Mouse (Mus musculus) R1 (cell line): ENCODE data around the gene Ccdc54.

Source experiments
- DNase-seq: peaks from one replicate; pipeline ENCODE4 v3.0.0-alpha.2; 2018; ENCODE audit warnings: low read depth, low spot score

Ccdc54 gene

DNA sequence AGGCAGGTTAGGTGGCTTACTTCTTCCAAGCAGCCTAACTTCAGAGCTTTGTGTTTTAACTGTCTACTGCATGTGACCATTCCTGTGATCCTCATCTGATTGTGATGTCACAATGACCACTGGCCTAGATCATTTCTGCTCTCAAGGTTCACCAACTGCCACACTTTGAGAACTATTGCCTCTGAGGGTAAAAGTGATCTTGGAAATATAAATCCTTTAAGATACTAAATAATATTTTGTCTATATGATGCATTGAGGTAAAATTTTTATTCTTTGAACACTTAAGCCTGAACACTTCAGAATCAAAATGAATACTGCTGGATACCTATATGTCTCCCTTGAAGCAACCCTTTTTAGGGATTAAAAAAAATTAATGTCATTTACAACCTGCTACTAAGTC lies at the start of gene Ccdc54:
Gene Ccdc54 (minus strand): TSS at position 101 of the 400 bp plus-strand sequence.
- DNase-seq, result no peak

DNA sequence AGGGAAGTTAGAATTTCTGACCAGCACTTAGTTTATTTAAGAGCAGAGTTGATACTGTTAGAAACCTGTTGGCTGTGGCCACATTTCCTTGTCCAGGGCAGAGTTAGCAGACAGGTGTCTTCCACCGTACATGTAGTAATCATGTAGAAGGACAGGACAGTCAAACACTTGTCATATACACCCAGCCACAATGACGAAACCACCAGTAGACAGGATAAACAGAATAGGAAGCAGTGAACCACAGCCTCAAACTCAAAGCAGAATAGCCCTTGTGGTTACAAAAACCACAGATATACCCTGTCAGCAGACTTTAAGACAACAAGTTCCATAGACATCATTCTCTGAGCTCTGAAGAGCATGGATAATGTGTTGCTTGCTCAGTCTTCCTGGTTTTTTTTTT lies 41.6 kb upstream of the Ccdc54 start:
- no peak for DNase-seq

DNA sequence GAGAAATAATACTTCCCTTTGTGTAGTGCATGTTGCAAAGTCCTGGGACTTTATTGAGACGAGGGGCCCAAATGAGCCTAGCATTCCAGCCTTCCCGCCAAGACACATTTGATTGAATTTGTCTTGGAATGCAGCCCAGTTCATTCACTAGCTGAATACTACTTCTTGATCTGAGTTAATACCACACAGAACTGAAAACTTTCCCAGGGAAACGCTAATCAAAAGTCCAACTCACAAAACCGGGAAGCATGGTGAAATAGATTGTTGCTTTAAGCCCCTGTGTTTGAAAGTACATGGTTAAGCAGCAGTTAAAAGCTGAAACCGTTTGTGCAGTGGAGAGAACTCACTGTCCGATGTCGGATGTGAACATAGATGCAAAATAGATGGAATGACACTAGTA lies 24.6 kb upstream of the Ccdc54 start:
- DNase-seq, result no peak

DNA sequence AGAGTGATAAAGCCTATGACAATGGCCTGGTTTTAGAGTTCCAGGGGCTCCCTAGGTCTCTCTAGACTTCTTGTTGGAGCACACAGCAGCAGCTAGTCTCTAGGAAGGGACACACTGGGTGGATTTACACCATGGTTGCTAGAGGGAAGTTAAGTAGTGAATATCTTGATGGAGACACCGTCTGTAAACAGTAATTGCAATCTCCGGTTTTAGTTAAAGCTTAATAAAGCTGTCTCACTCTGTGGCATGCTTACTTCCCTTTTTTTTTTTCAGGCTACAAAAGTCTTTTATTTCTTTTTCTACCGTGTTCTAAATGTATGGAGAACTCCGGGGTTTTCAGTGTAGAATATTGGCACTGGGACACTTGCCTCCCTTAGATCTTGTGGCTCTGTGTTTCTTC lies 22.0 kb upstream of the Ccdc54 start:
- no peak for DNase-seq

DNA sequence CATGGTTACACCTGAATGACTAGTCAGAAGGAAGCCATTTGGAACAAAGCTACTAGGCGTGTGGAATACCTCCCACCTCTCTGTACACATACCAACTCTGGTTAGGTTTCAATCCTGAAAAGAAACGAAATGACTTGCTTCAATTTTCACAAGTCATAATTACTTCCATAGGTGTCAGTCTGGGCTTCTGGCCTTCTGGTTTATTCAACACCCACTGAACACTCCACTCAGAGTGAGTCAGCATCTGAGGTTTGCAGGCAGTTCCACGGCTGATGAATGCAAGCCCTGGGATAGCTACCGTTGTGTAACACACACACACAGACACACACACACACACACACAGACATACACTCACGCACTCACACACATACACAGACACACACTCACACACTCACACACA lies 19.6 kb upstream of the Ccdc54 start:
- DNase-seq, result no peak

DNA sequence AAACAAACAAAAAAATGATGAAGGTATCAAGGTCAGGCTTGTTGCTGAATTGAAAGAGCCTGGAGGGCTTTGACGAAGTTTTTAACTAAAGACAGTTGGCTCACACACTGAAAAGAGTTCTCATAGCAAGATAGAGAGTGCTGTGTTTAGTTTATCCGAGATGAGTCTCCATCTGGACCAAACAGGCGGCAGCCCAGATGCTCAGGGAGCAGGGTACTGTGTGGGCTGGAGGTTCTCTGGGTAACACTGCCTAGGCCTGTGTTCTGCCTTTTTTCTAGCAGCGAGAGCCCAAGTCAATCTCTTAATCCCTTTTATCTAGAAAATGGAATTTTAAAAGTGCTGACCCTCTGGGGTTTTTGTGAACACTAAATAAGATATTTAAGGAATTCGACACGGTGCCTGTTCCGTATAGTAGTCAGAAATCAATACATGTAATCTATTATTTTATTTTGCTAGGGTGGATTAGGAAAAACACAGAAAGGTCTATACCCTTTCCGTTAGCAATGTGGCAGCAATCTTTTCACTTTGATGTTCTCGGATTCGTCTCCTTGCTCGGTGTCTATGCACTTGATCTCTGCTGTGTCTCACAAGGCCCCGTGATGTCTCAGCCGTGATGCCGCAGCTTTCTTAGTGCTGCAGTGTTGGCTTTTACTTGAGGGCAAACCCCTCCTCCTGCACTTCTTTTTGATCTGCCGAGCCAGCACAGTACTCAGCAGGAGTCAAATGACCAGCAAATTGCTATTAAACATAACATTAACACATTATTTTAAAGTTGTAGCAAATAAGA lies 17.0 kb upstream of the Ccdc54 start:
- no peak for DNase-seq

DNA sequence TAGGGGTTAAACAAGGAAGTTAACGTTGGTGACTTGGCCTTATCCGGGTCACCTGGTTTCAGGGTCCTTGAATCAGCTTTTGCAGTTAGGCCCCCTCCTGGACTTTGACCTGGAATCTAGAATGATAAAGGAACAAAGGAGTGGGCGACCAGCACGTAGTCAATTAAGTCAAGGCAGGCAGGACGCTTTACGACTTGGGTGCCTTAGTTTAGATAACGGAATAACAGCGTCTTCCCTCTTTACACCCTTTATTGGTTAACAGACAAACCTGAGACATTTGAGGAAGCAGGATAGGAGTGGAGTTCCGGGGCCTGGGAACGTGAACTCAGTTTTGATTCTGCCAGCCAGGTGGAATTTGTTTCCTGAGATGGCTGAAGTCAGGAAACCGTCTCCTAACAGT lies 13.9 kb upstream of the Ccdc54 start:
- no peak for DNase-seq

DNA sequence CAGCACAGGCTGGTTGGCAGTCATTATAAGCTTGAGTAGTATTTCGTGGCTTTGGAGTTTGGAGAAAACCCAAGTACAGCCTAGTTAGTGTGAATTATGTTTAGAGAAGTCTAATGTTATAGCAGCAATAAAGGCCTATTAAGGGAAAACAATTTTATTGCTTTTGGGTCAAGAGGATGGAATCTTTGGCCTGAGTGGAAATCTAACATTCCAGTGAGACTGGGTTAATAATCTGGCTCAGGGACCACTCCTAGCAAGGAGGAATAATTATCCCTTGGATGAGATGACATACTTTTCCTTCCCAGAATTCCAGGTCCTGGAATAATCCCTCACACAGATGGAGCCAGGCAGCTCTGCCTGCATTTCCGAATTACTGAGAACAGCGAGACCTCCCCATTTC lies 11.0 kb upstream of the Ccdc54 start:
- DNase-seq, result no peak

DNA sequence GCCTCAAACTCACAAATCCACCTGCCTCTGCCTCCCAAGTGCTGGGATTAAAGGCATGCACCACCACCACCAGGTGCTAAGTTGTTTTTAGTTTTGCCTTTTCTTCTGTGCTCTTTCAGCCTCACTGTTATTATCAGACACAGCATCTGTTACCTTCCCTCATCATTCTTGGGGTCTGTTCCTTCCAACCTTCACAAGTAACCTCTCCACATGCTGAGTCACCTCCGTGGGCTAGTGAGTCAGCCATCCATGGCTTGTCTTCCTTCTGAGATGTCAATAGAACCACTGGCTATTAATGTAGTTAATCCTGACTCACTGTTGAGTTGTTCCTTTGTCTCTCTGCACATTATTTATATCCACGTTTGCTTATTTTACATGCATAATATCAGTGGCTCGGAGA lies 9.7 kb upstream of the Ccdc54 start:
- DNase-seq, result no peak

DNA sequence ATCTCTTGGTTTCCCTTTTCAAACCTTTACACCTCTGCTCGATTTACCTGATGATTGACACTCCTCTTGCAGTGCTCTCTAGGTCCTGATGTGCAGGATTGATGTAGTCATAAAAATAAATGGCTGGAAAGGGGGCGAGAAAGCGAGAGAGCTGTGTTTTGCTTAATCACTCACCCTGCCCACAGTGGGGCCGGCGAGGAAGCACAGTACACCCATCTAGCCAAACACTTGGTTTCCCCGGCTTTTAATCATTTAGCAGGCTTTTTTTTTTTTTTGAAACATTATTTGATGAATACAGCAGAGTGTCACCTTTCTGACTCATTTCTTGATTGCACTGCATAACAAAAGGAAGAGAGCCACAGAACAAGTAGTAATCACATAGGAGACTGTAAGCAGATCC lies 5.7 kb upstream of the Ccdc54 start:
- no peak for DNase-seq

DNA sequence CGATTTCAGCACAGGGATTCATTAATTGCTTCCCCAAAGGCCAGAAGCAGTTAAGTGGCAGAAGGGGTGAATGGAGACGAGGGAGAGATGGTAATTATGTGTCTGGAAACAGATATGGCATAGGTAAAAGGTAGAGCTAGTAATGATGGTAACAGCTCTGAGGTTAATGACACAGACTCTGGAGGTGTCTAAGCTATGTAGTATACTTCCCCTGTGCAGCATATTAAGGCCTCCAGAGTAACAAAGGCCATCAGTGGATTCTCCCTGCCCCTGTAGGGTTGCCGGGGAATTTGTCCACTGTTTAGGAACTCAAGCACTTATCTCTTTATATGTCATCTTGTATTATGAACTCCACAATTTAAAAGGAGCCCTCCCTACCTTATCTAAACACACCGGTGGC lies 5.2 kb upstream of the Ccdc54 start:
- DNase-seq, result no peak

DNA sequence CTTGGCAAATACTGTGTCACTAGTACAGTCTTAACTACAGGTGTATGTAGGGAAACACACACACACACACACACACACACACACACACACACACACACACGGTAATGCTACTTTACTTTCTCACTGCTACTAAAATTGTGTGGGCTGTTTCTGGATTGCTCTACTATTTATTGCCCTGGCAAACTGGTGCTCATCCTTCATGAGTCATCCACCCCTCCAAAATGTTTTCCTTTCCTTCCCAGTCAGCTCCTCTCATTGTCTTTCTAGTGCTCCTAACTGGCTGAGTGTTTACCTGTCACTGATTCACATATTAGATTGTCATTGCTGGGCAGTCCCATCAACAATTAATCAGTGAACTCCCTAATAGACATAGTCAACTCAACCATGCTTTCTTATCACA lies 3.9 kb upstream of the Ccdc54 start:
- DNase-seq, result no peak

DNA sequence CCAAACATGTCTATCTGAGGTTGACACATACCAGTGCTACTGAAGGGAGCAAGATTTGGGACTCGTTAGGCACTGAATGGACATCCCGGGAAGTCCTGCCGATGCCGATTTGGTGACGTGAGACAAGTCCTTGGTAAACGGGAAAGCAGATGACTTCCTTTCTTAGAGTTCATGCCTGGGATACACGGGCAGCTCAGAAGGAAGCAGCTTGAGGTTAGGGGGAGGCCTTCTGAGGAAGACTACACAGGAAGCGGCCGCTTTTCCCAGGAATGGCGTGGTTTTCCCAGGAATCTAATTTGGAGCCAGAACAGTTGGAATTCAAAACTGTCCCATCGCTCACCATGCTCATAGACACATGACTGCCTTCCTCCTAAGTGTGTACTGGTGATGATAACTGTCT lies 2.4 kb upstream of the Ccdc54 start:
- no peak for DNase-seq

DNA sequence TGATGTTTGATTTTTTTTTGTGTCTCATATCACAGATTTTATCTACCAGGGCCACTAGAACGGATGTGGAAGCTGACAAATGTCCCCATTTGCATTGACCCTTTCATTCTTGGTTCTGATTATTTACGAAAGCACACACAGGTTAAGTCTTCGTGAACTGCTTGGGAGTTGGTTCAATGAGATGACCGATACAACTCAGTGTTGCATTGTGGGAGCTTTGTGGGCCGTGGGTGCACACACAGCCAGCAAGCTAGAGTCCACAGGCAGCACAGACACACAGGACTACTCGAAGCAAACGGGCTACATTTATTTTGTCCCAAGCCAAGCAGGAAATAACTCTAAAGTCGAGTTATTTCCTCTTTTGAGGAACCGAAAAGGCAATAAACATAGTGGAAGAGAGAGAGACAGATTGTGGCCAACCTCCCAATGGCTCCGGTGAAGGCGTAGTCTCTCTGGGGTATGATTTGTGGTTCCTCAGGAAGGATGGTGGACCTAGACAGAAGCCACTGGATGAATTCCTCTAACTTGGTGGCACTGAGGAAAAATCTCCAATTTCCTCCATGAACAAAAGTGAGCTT lies 1.3 kb downstream of the Ccdc54 start:
- no peak for DNase-seq

DNA sequence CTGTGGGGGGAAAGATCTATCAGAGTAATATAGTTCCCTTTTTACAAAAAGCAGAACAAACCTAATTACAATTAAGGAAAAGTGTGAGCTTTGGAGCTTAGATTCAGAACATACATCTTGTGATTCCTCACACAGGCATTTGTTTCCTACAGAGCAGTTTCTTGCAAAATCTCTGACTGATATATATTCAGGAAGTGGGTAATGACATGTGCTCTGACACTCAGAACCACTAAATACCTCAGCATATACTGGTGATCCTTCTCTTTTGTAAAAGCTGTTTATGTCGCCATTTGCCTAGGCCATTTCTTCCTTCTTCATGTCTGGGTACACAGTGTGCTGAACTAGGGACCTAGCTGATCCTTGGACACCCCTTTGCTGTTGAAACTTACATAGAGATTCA lies 2.8 kb downstream of the Ccdc54 start:
- DNase-seq, result no peak

DNA sequence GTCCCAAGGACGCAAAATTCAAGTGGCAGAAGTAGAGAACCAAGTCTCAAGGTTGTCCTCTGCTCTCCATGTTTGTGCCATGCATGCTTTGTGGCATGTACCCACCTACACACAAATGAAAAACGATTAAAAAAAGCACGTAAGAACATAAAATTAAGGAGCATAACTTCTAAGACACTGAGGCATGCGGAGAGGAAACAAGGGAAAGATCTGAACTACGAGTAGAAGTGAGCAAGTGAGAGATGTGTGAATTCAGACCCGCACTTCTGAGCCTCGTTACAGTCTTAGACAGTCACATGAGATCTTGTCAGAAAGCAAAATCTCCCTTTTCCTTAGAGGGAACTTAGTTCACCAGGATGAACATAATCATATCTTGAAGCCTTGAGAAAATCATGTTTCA lies 3.8 kb downstream of the Ccdc54 start:
- DNase-seq, result no peak

DNA sequence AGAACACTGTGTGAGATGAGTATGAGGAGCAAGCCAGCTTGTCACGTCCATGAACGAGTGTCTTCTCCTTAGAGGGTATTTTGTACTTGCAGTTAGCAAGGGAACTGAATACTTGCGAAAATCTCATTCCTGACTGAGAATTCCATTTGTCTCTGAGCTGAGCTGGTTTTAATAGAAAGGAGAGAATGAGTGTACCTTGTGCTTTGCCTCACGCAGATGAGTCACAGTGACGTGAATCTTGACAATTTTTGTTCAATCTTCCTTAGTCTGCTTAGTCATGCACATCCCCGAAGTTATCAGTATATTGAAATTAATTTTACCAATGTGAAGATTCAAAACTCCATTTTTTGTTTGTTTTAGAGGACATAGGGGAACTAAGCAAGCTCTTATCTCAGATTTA lies 12.6 kb downstream of the Ccdc54 start:
- DNase-seq, result no peak

DNA sequence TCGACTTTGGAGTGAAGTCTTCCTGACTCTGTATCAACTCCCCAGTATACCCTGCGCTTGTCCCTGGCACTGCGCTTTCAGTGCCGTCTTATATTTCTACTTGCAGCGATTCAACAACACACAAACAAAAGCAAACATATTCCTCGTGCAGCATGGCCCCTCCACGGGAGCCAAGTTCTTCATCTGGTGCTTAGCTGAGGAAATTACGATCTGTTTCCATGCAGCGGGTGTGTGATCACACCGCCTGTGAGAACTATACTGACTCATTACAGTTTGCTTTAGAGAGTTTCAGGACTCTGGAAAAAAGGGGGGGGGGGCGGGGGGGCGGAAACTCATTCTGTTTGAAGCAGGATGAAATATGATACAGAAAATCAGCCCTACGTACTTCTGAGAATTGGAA lies 18.4 kb downstream of the Ccdc54 start:
- no peak for DNase-seq

DNA sequence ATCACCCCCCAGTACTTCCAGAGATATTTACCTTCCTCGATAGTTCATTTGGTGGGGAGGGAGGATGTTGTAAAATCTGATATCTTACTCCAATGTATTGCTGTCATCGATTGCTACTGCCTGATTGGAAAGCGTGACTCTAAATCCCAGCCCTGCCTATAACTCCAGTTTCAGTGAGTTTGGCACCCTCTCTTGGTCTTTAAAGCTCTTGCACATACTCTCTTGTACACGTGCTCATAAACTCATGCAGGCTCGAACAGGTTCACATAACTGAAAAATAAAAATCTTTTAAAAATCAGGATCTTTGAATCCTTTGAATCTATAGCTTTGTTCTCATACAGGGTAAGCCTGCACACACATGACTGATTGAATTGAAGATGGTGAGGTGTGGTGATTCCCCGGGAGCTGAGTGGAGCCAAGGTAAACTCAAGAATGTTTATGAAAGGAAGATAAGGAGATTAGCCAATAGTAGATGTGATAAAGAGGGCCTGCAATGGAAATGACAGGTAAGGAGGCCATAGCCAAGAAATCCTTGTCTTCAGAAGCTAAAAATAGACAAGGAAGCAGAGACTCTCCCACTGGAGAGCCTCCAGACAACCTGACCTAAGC lies 31.7 kb downstream of the Ccdc54 start:
- DNase-seq, result peak; percentile 30

DNA sequence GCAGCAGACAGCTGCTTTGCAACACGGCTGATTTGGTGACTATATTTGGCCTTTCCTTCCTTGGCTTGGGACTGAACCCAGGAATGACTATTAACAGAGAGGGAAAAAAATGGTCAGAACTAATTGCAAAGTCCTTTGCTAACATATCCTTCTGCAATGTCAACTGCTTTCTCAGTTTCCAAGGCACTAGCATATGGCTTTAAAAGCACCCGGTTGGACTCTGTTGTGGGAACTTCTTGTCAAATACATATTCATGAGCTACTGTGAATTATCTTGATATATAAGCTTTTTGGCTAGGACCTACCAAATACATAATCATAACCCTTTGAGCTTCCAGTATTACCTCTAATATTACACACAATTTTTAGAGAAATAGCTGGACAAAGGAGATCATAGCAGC lies 37.1 kb downstream of the Ccdc54 start:
- no peak for DNase-seq

DNA sequence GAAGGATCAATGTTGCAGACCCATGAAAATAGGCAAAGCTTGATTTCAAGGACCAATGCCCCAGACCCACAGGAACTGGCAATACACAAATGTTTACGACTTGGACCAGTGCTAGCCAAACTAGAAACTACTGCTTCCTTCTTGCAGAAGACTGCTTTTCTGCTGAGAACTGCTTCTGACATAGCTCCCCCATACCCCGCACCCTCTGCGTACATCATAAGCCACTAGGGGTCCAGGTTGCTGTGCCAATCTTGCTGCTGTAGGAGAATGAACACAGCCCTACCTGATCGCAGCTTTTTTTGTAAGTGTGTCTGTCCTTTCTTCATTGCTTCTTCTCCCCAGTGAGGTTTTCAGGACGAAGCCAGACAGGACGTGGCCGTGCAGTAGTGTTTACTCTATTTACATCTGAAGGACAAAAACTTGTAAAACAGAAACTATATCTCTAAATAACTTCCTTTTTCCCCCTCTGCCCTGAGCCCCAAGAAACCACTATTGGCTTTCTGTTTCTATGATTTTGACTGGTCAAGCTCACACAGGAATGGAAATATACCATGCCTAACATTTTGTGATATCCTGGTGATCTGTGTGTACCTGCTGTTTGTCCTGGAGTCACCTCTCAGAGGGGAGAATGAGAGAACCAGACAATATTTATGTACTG lies 39.0 kb downstream of the Ccdc54 start:
- no peak for DNase-seq

DNA sequence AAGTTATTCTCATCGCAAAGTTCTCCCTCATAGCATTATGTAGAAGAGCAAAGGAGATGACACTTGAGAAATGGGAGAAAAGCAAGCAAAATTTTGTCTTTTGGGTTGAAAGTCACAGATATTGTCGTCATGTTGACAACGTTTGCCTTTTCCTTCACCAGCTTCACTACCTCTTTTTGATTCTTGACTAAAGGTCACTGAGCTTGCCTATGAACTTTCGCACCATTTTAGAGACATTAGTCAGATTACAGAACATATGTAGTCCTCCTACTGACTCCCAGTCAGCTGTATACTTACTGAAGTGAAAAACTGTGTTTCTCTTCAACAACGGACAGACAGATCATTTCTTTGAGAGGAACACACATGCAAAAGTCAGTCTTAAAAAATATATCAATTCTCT lies 40.0 kb downstream of the Ccdc54 start:
- no peak for DNase-seq
